Mouse (Mus musculus) left cerebral cortex, adult 11 months (tissue): ENCODE measurements around the gene Gpr137c.

Experiments used
- DNase-seq: peaks from one replicate; pipeline ENCODE4 v3.0.0; 2022; ENCODE audit warnings: low spot score

Gpr137c gene

DNA sequence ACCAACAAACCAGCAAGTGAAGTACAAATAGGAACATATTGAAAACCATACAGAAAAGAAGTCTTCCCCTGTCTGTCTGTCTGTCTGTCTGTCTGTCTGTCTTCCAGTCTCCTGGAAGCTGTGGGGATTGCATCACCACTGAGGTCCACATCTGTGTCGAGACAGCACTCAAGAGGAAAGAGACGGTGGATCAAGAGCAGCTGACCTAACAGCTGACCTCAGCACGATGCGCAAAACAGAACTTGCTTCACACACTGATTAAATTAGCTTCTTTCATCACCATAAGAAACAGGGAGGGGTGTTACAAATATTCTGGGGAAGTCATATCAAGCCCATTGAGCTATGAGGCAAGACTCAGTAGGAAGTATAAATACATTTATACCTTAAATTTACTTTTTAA lies 72.1 kb downstream of the Gpr137c start:
- DNase-seq, result no peak

DNA sequence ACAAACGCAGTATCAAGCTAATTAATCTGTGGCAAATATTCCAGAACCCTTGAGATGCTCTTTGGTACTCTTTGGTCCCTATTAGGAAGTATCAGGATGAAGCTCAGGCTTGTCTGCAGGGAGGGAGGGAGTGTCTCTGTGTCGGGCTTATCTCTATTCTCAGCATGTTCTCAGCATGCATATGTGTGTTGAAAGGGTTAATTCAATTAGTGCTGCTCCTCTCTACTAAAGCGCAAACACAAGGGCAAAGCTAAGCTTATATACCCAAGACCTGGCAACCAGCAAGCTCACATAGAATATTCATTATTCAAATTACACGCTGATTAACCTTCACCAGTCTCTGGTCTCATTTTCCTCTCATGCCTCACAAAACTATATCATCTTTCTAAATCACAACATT lies 84.4 kb downstream of the Gpr137c start:
- DNase-seq, result no peak

DNA sequence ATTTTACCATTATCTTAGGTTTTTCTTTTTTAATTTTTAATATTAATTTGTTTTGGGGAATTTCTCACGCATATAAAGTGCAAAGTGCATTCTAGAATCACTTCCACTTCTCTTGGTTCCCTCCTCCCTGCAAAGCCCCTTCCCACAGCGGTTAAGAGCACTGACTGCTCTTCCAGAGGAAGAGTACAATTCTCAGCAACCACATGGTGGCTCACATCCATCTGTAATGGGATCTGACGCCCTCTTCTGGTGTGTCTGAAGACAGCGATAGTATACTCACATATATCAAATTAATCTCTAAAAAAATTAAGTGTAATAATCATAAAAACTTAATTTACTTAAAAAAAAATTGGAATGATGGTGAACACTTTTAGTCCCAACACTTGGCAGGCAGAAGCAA lies 84.9 kb downstream of the Gpr137c start:
- DNase-seq, result no peak

DNA sequence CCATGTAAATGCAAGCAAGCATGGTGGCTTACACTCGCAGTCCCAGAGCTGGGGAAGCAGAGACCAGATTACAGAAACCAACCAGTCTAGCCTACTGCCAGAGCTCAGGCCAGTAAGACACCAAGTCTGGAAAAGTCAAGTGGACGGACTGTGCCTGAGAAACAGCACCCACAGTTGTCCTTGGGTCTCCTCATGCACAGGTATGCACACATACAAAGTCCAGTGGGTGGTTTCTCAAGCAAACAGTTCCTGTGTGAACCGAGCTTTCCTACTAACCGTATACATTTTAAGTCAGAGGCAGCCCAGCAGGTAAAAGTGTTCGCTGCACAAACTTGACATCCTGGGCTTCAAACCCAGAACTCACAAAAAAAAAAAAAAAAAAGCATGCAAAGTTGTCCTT lies 86.3 kb downstream of the Gpr137c start:
- no peak for DNase-seq

DNA sequence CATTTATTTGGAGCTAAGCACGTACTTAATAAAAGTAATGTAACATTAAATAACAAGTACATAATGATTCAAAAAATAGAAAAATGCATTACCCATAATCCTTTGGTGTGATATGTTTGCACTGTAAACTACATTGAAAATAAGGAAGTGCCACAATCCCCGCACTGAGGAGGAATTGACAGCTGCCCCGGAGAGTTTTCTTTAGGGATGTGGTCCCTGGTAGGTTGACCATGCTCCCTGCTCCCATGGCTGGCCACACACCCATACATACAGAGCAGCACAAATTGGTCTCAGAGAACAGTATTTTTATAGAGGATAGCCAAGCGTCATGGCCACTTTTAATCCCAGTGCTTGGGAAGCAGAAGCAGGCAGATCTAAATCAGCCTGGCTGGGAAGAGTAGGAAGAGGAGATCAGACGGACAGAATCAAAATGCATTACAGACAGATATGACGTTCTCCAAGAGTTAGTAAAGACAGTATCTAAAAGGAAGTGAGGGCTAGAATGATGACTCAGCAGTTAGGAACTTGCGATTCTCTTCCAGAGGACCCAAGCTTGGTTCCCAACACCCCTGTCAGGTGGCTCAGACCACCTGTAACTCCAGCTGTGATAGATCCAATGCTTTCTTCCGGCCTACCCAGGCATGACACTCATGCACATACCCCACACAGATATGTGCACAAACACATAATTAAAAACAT lies 88.3 kb downstream of the Gpr137c start:
- DNase-seq, result no peak

DNA sequence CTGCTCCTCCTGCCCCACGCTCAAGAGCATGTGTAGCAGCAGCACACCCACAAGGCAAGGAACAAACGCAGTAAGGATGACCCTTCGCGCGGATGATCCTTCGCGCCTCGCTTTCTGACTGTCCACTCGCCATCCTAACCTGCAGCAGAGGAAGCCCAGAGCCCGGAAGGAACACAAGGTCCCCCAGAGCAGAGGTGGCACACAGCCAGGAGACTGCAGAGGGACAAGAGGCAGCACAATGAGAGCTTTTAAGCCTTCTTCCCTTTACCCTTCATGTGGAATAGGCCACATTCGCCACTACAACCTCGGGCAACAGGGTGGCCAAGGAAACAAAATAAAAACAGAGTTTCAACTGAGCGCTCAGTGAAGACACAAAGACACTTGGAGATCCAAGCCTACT lies 90.1 kb downstream of the Gpr137c start:
- DNase-seq, result no peak

DNA sequence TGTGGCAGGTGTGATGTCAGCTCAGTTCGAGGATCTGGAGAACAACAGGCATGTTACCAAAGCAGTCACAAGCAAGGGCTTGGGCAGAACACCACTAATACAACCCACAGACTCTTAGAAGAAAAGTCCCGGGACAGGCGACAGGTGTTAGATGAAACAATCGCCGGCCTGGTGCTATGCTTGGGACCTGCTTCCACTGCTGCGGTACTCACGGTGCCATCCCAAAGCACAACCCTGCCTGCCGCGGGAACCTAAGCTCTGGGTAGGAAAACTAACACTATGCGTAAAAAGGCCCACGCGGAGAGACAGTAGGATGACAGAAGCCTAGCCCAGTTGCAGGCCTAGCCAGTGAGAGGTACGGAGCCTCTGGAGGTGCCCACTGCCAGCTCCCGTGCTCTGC lies 90.6 kb downstream of the Gpr137c start:
- DNase-seq, result no peak

DNA sequence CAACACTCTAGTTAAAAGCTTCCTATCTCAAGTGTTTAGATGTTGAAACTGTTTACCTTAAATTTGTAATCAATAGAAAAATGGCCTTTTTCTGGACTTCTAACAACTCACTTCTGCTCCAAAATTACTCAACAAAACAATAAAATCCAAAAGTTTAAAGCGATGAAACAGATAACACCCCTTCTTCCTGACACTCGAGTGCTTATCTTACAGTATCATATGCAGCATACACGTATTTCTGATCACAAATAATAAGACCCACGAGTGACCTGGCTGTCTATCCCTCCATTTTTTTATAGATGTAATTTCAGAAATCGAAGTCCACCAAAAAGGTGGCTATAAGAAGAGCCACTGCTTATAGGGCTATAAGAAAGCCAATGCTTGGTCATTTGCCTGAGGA lies 97.4 kb downstream of the Gpr137c start:
- no peak for DNase-seq

DNA sequence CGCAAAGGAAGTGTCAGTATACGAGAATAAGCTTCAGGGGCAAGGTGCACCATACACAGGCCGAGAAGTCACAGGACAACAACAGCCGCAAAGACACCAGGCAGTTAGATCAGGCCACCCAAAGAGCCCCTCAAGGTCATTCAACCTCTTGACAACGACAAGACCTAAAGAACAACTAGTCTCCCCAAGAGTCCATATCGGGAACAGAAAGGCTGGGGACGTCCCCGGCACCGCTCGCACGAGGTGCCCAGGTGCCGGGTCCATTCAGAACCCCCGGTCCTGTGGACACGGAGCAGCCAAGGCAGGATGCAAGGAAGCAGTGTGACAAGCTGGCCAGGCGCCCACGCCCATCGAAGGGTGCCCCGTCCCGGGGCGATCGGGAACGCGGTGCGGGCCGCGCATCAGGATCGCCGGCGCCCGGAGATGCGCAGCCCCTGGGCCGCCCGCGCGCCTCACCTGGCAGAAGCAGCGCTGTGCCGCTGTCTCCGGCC lies 98.4 kb downstream of the Gpr137c start:
- no peak for DNase-seq

DNA sequence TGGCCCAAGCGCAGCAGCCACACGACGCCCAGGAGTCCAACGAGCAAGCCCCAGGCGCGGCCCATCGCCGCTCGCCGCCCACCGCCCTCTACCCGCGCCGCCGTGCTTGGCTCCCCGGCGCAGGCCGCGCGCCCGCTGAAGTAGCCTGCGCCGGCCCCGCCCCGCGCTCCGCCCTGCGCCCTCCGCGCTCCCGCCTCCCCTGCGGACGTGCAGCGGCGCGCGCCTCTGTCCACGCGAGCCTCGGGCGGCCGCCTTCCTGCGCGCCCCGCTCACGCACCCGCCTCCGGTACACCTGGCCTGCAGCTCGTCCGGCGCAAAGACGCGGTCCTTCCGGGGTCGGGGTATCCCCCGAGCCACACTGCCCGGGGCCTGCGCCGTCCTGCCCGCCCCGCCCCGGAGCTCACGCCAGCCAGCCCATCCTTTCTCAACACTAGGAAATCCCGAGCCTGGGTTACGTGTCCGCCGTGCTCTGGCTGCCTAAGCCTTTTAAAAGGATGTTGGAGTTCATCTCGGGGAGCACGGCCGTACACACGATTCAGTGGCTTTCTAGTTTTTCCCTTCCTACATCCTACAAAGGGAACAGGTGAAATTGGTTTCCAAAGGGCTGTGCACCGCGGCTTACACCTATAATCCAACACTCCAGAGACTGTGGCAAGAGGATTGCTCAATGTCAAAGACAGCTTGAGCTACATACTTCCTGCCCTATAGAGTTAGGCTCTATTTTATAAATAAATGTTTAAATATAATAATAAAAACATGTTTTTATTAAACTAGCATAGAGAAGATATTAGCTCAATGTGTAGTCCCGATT lies 99.1 kb downstream of the Gpr137c start, which contains the start of gene Ero1l:
Ero1l (minus strand) TSS at position 346 of the 811 bp plus-strand sequence.
- DNase-seq, result peak; percentile 75

DNA sequence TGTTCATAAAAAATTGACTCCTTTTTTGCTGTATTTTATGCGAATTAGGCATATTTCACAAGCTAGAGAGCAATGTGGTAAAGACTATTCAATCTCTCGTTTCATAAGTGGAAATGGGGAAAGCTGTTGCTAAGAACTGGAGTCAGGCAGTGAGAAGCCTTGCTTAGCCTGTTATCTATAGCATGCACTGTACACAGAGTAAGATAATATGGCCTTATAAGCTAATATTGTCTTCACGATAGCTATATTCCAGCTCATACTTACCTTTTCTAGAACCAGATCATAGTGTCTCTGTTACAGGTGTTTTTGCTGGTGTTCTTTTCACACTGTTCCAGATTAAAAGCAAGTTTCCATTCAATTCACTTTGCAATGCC lies 99.7 kb downstream of the Gpr137c start:
- DNase-seq, result no peak

DNA sequence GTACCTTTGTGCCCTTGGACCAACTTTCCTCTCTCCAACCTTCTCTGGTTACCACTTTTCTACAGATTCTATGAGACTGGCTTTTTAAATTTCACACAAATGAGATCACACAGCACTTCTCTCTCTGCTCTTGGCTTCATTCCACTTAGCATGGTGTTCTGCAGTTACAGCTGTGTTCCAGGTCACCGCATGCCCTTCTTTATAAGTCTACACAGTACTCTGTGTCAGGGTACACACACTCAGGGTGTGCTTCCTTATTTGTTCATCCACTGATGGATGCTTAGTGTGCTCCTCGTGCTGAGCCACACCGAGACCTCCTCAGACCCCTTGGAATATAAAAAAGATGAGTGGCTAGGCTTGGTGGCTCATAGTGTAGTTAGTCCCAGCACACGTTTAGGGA lies 100.6 kb downstream of the Gpr137c start:
- DNase-seq, result no peak

DNA sequence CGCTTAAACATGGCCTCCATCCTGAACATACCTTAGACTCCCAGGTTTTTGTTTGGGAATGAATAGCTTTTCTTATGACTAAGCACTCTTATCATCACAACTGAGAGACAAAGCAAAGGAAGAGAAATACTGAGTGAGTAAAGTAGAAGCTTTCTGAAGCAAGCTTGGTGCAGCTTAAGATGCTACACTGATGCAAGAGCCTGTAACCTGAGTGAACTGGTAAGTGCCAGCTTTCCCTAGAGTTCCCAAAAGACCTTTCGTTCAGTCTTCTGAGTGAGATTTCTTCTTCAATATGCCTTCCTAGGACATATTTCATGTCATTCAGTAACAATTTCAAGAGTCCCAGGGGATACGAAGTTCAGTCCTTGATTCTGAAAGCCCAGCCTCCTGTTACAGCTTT lies 101.5 kb downstream of the Gpr137c start:
- no peak for DNase-seq

DNA sequence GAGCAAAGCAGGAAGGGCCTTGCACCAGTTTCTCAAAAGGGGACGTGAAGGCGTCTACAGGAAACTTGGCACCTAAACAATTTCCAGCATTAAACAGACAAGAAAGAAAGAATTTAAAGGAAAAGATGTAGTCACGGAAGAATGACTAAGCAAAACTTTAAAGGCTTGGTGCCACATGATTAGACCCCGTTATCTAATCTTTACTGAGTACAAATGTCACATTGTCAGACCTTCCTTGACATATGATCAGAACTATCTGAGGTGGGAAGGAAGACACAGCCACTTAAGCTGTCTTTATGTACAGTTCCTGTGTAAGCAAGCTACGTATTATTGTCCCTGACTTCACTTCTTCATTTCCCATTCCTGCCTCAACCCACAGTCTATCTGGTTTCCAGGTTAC lies 102.1 kb downstream of the Gpr137c start:
- no peak for DNase-seq

DNA sequence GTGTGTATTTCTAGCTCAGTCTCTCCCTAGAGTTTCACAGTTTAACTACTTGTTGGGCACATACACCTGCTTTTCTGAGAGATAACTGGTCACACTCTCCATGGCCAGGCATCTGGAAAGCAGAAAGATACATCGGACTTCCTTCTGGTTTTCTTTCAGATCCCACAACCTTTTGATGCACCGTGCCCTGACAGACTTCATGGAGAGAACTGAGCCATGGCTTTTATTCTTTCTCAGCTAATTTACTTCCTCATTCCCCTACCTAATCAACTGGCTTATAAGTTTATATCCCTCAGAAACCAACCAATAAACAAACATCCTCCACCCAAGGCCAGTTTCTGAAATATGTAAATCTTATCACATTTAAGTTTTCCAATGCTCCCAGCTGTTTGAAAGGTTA lies 102.9 kb downstream of the Gpr137c start:
- DNase-seq, result no peak

DNA sequence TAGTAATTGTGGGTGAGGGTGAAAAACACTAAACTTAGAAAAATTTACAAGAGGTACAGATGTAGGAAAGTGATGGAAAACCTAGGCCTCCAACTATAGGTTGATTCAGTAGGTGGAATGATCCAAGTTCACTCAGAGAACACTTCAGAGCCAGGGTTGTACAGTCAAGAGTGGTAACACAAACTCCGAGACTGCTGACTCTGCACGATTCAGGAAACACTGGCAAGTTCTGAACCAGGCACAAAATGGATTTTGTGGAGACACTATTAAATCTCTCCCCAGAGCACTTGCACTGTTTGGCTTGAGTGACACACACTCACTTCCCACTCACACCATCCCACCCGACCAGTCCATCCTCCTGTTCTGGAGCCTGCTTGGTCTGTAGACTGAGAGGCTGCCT lies 103.8 kb downstream of the Gpr137c start:
- DNase-seq, result no peak

DNA sequence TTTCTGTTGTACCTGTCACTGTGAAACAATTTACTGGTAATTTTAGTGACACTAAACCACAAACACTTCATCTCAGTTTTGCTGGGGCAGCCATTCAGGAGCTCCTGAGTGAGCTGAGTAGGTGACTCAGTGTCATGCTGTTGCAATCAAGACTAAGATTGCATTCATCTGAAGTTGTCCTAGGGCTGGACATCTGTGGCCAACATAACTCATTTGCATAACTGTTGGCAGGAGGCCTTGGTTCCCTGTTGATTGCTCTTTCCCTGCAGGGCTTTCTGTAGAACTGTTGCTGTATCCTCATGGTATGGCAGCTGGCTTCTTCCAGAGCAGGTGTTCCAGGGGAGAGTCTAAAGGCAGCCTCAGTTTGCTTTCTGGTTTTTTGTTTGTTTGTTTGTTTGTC lies 106.0 kb downstream of the Gpr137c start:
- DNase-seq, result no peak

DNA sequence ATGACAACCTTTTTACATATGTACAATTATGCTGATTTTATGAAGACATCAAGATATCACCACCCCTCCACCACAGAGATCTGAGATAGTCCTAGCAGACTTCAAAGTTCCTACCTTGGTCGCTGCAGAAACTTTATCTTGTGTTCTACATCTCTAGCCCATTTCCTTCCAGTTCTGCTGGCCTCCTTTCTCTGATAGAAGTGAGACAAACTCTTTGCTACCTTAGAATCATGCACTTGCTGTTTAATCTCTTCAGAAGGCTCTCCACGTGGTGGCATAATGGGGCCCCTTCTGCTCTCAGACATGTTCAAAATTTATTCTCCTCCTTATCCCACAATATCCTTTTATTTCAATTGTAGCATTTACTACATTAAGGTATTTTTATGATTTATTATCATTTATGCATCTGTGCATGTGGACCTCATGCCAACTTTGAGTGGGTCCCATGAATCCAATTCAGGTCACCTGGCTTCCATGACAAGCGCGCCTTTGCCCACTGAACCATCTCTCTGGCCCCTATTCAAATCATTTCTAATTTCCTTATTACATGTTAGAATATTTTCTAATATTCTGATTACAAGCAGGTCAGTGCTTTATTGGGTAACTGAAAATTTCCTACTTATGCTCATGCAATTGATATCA lies 108.7 kb downstream of the Gpr137c start:
- DNase-seq, result no peak

DNA sequence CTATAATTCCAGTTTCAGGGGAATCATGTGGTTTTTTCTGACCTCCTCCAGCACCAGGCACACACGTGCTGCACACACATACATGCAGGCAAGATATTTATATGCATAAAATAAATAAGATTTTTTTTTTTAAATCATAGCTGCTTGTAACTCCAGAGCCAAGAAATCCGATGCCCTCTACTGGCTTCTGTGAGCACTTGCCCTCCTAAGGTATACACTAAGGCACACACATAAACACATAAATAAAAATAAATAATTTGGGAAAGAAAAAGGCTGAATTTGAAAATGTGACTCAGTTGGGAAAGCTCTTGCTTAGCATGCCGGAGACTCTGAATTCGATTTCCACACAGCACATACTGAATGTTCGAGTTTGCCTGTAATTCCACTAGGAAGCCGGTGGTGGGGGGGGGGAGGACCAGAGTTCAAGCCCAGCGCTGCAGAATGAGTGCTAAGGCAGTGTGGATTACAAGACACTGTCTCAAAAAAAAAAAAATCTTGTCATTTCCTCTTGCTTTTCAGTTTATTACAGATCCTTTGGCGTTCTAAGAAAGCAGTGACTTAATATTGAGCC lies 109.6 kb downstream of the Gpr137c start:
- no peak for DNase-seq

DNA sequence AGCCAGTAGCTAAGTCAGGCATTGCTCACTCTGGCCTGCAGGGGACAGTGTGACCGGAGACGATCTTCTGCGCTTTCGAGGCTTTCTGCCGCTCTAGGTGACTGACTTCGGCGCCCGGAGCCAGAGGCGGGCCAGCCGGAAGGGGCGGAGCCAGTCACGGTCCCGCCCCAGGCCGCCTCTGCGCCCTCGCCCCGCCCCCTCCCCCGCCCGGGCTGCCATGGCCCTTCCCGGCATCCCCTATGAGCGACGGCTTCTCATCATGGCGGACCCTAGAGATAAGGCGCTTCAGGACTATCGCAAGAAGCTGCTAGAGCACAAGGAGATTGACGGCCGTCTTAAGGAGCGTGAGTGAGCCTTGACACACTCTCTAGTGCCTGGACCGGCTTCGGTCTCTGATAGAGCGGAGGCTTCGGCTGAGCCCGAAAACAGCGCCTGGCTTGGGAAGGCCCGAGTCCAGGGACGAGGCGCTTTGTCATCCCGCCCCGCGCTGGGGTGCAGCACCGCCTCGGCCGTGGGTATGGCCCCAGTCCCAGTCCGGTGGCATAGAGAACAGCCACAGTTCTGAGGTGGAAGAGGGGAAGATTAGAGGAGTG lies 110.2 kb downstream of the Gpr137c start, which contains the start of gene Psmc6:
Psmc6 (plus strand) TSS at position 200 of the 593 bp plus-strand sequence.
- DNase-seq, result peak; percentile 92
